8 mouse cellular contexts compared by ENCODE assay signal in the genomic region with DNA sequence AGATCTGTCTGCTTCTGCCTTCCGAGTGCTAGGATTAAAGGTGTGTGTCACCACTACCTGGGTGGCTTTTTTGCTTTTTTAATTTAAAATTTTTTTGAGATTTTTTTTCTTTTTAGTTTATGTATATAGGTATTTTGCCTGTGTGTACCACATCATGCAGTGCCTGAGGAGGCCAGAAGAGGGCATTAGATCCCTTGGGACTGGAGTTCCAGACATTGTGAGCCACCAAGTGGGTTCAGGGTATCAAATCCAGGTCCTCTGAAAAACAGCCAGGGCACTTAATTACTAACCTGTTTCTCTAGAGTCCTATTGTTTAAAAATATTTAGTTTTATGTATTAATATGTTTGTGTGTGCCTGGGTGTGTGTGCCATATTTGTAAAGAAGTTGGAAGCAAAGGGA. TPM values are rescaled to one million over a fixed set of nuclear protein-coding genes. Genes with fewer than 3 reads are reported as not detected.
DNase-seq lines count a peak whose midpoint lies in the region; TF ChIP-seq lines count a peak whose summit lies in the region.
"Had no signal": no experiment of that assay in that cellular context is flagged by ENCODE, and none has a peak within 500 bp of the region (broad histone marks: within the 10 kb centered on the region; RNA-seq: fewer than 3 reads in every experiment).

No protein-coding gene starts in this region.

- peaks cover 4% of the 10 kb centered on the region; the same call in 1 of the 2 replicates for H3K27me3 ChIP-seq in E14TG2a.4 (ENCODE audit: insufficient read depth, low read length)

- peaks cover 16% of the 10 kb centered on the region; the same call in 1 of the 2 replicates for H3K36me3 ChIP-seq in E14TG2a.4 (ENCODE audit: insufficient read depth, low read length)

- H3K4me3 ChIP-seq in E14TG2a.4 (replicated peaks; ENCODE audit: low read length) = no peak overlapping the region

- TF ChIP-seq CTCF in E14TG2a.4 (conservative IDR thresholded peaks at IDR 0.05; ENCODE audit: low read length) = peak; percentile 50

- H3K4me1 ChIP-seq in E14TG2a.4 (replicated peaks; ENCODE audit: low read depth, low read length) = peaks cover 42% of the 10 kb centered on the region

- no peaks in the 10 kb centered on the region for H3K9me3 ChIP-seq in E14TG2a.4 (ENCODE audit: low read length)

- peak; percentile 59 for DNase-seq in kidney, adult 9 months
- no peak for DNase-seq in kidney, adult 11 months
- DNase-seq in adrenal gland, postnatal 14 days = peak; percentile 49
- peak; percentile 56 for DNase-seq in lung, postnatal 14 days
- no peak for DNase-seq in heart, adult 8-10 months (ENCODE audit: low spot score)
- no peak for DNase-seq in layer of hippocampus, adult 9-10 months (ENCODE audit: low spot score)

RNA-seq across cellular contexts. Expression of a gene that starts 4.9 kb away (rescaled TPM):
- 0.53 TPM in 1 of 2 replicates, not detected in the other for total RNA-seq in adrenal gland, postnatal 14 days (2021)
- not detected for total RNA-seq in heart, adult 8-10 months (2022)
- total RNA-seq: heart, postnatal 36 days had no signal

RNA-seq across cellular contexts. Expression of a gene that starts 19.1 kb away (rescaled TPM):
- 400 and 439 TPM in 2 replicates for total RNA-seq in adrenal gland, postnatal 14 days (2021)
- total RNA-seq in heart, adult 8-10 months (2022) = 10 to 100 TPM; 34.3 to 45.6 (median 40.1) TPM

RNA-seq across cellular contexts. Expression of a gene that starts 48.1 kb away (rescaled TPM):
- total RNA-seq in adrenal gland, postnatal 14 days (2021) = not detected in 2 replicates
- not detected for total RNA-seq in heart, adult 8-10 months (2022)
- total RNA-seq: heart, postnatal 36 days had no signal

RNA-seq across cellular contexts. Expression of a gene that starts 59.8 kb away (rescaled TPM):
- total RNA-seq in adrenal gland, postnatal 14 days (2021) = 16.1 and 21.2 TPM in 2 replicates
- 10 to 100 TPM; 10.7 to 13.9 (median 12.5) TPM for total RNA-seq in heart, adult 8-10 months (2022)

Comparison
In these comparisons a context has a peak if more than half of its experiments do, and no peak if none do; other contexts are left out.
1. DNase-seq: peak in kidney, adult 9 months (single experiment), adrenal gland, postnatal 14 days (single experiment) and lung, postnatal 14 days (single experiment); none in kidney, adult 11 months (single experiment), heart, adult 8-10 months (single experiment) and layer of hippocampus, adult 9-10 months (single experiment).